Mouse (Mus musculus): Measurements from ENCODE around the gene Atrnl1. TPM values are rescaled to one million over a fixed set of nuclear protein-coding genes. Genes with fewer than 3 reads are reported as not detected.

The Atrnl1 gene
- total RNA-seq, 1 experiment, result 6.7 TPM

DNA sequence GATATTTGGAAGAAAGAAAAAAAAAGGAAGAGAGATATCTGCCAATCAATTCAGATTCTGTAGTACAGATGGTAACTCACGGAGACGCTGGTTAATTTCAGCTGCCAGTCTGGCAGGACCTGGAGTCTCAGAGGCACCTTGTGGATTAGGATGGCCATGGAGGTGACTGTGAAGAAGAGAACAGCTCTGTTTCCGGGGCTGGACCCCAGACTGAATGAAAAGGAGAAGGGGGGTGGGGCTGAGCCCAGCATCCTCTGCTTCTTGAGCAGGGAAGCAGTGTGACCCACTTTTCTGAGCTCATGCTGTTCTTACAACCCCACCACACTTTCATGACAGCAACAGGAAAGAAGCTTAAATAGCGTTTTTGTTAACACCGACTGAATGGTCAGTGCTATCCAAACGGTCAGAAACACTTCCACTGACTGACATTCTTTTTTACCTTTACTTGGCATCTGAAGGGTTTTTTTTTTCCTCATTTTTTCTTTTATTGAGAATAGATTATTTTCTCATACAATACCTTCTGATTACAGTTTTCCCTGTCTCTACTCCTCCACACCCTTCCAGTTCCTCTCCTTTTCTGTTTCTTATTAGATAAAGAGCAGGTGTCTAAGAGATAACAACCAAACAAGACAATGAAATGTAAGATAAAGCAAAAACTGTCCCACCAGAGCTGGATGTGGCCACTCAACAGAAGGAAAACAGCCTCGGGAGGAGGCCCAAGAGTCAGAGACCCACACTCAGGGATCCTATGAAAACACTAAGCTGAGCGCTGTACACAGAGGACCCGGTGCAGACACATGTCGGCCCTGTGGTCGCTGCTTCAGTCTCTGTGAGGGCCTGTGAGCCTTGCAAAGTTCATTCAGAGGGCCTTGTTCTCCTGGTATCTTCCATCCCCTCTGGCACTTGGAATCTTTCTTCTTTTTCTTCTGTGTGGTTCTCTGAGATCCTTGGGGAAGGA, 317.0 kb downstream of the Atrnl1 start:
- TF ChIP-seq MAFK (IDR thresholded peaks at IDR 0.05; ENCODE audit: insufficient read depth, low read depth, low read length) (no peak), ZC3H11A (IDR thresholded peaks at IDR 0.05; ENCODE audit: borderline replicate concordance, low read depth, low read length) (no peak), HCFC1 (IDR thresholded peaks at IDR 0.05; ENCODE audit: borderline replicate concordance, insufficient read depth, low read length) (no peak), CHD2 (IDR thresholded peaks at IDR 0.05; ENCODE audit: low read depth, low read length) (no peak), ZNF384 (IDR thresholded peaks at IDR 0.05; ENCODE audit: low read depth, low read length) (no peak)
- in situ Hi-C loops (cut with MboI; ENCODE audit: low sequenced_read_pairs in 2 of 2, unreplicated experiment in 2 of 2), result no loop called here

DNA sequence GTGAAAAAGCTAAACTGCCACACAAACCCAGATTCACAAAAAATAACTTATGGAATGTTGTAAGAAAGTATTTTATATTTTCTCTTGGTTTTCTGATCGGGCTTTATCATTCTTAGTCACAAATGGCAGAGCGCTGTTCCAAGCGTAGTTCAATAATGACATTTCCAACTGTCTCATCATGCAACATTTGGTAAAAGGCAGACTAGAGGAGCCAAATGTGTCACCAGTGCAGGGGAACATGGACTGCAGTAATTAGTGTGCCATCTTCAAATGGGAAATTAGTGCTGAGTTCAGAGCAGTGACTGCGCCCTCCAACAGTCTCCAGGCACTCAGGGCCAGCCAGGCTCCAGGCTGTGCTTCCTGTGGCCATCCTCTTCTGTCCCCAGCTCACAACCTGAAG, 320.8 kb downstream of the Atrnl1 start:
- Histone ChIP-seq H3K36me3 (ENCODE audit: control insufficient read depth, insufficient read depth, low read length, poor library complexity, severe bottlenecking) (no peaks in the 10 kb centered on the region), H3K4me3 (ENCODE audit: insufficient read depth in 1 of 2, low read depth in 1 of 2, low read length in 2 of 2, poor library complexity in 1 of 2, severe bottlenecking in 1 of 2) (no peak overlapping the region), H3K4me1 (ENCODE audit: control insufficient read depth in 2 of 2, insufficient read depth in 2 of 2, low read length in 2 of 2, poor library complexity in 1 of 2) (no peaks in the 10 kb centered on the region), H3K27ac (ENCODE audit: insufficient read depth, low read depth, low read length, poor library complexity, severe bottlenecking) (no peak overlapping the region), H3K9ac (ENCODE audit: insufficient read depth, low read depth, low read length, poor library complexity, severe bottlenecking) (no peak overlapping the region), H3K9me3 (ENCODE audit: control insufficient read depth, insufficient read depth, low read depth, low read length) (no peaks in the 10 kb centered on the region)
- in situ Hi-C loops (cut with MboI; ENCODE audit: low sequenced_read_pairs in 2 of 2, unreplicated experiment in 2 of 2), result no loop called here
- no peak for DNase-seq (ENCODE audit: low read depth, low spot score)
- no peak for TF ChIP-seq CHD2 (IDR thresholded peaks at IDR 0.05; ENCODE audit: low read depth, low read length)
- no peak for TF ChIP-seq ZC3H11A (IDR thresholded peaks at IDR 0.05; ENCODE audit: borderline replicate concordance, low read depth, low read length)
- TF ChIP-seq ZNF384 (IDR thresholded peaks at IDR 0.05; ENCODE audit: low read depth, low read length), result no peak
- TF ChIP-seq HCFC1 (IDR thresholded peaks at IDR 0.05; ENCODE audit: borderline replicate concordance, insufficient read depth, low read length), result no peak

More for the DNA sequence above, 317.0 kb downstream of the Atrnl1 start:
- H3K36me3 ChIP-seq (ENCODE audit: control insufficient read depth, insufficient read depth, low read length, poor library complexity, severe bottlenecking), result no peaks in the 10 kb centered on the region
- no peak overlapping the region for H3K9ac ChIP-seq (ENCODE audit: insufficient read depth, low read depth, low read length, poor library complexity, severe bottlenecking)
- no peak overlapping the region for H3K27ac ChIP-seq (ENCODE audit: insufficient read depth, low read depth, low read length, poor library complexity, severe bottlenecking)
- no peaks in the 10 kb centered on the region for H3K9me3 ChIP-seq (ENCODE audit: control insufficient read depth, insufficient read depth, low read depth, low read length)
- H3K4me1 ChIP-seq (ENCODE audit: control insufficient read depth in 2 of 2, insufficient read depth in 2 of 2, low read length in 2 of 2, poor library complexity in 1 of 2), result no peaks in the 10 kb centered on the region
- no peak for DNase-seq (ENCODE audit: low read depth, low spot score)
- no peak overlapping the region for H3K4me3 ChIP-seq (ENCODE audit: insufficient read depth in 1 of 2, low read depth in 1 of 2, low read length in 2 of 2, poor library complexity in 1 of 2, severe bottlenecking in 1 of 2)

DNA sequence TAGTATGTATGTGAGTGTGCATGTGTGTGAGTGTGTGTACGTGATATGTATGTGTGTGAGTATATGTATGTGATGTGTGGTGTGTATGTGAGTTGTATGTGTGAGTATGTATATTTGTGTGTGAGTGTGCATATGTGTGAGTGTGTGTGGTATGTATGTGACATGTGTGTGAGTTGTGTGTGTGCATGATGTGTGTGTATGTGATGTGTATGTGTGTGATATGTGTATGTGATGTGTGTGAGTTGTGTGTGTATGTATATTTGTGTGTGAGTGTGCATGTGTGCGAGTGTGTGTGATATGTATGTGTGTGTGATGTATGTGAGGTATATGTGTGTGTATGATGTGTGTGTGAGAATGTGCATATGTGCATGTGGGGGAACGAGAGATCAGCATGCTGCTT, 326.0 kb downstream of the Atrnl1 start:
- in situ Hi-C loops (cut with MboI; ENCODE audit: low sequenced_read_pairs in 2 of 2, unreplicated experiment in 2 of 2), result no loop called here
- Histone ChIP-seq H3K9me3 (ENCODE audit: control insufficient read depth, insufficient read depth, low read depth, low read length) (no peaks in the 10 kb centered on the region), H3K4me3 (ENCODE audit: insufficient read depth in 1 of 2, low read depth in 1 of 2, low read length in 2 of 2, poor library complexity in 1 of 2, severe bottlenecking in 1 of 2) (no peak overlapping the region), H3K36me3 (ENCODE audit: control insufficient read depth, insufficient read depth, low read length, poor library complexity, severe bottlenecking) (no peaks in the 10 kb centered on the region), H3K4me1 (ENCODE audit: control insufficient read depth in 2 of 2, insufficient read depth in 2 of 2, low read length in 2 of 2, poor library complexity in 1 of 2) (no peaks in the 10 kb centered on the region), H3K27ac (ENCODE audit: insufficient read depth, low read depth, low read length, poor library complexity, severe bottlenecking) (no peak overlapping the region), H3K9ac (ENCODE audit: insufficient read depth, low read depth, low read length, poor library complexity, severe bottlenecking) (no peak overlapping the region)
- TF ChIP-seq ZC3H11A (IDR thresholded peaks at IDR 0.05; ENCODE audit: borderline replicate concordance, low read depth, low read length) (no peak), ZNF384 (IDR thresholded peaks at IDR 0.05; ENCODE audit: low read depth, low read length) (no peak), CHD2 (IDR thresholded peaks at IDR 0.05; ENCODE audit: low read depth, low read length) (no peak), HCFC1 (IDR thresholded peaks at IDR 0.05; ENCODE audit: borderline replicate concordance, insufficient read depth, low read length) (no peak)
- no peak for DNase-seq (ENCODE audit: low read depth, low spot score)

DNA sequence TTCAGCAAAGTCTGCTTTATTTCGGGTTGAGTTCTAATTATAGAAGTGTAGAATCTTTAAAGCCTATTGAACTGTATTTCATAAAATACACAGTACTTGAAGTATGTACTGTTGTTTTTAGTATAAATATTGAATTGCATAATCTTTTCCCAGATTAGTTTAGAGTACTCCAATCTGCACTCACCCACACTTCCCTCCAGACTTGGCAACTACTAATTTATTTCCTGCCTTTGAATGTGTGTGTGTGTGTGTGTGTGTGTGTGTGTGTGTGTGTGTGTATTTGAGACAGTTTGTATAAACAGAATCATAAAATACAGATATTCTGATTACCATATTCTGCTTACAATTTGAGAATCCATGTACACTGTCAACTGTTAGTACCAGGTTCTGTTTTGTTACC, 328.3 kb downstream of the Atrnl1 start:
- Histone ChIP-seq H3K36me3 (ENCODE audit: control insufficient read depth, insufficient read depth, low read length, poor library complexity, severe bottlenecking) (no peaks in the 10 kb centered on the region), H3K4me3 (ENCODE audit: insufficient read depth in 1 of 2, low read depth in 1 of 2, low read length in 2 of 2, poor library complexity in 1 of 2, severe bottlenecking in 1 of 2) (no peak overlapping the region), H3K9ac (ENCODE audit: insufficient read depth, low read depth, low read length, poor library complexity, severe bottlenecking) (no peak overlapping the region), H3K27ac (ENCODE audit: insufficient read depth, low read depth, low read length, poor library complexity, severe bottlenecking) (no peak overlapping the region), H3K4me1 (ENCODE audit: control insufficient read depth in 2 of 2, insufficient read depth in 2 of 2, low read length in 2 of 2, poor library complexity in 1 of 2) (no peaks in the 10 kb centered on the region), H3K9me3 (ENCODE audit: control insufficient read depth, insufficient read depth, low read depth, low read length) (no peaks in the 10 kb centered on the region)
- DNase-seq (ENCODE audit: low read depth, low spot score), result no peak
- TF ChIP-seq ZNF384 (IDR thresholded peaks at IDR 0.05; ENCODE audit: low read depth, low read length), result no peak
- no peak for TF ChIP-seq MAFK (IDR thresholded peaks at IDR 0.05; ENCODE audit: insufficient read depth, low read depth, low read length)
- no peak for TF ChIP-seq HCFC1 (IDR thresholded peaks at IDR 0.05; ENCODE audit: borderline replicate concordance, insufficient read depth, low read length)
- no peak for TF ChIP-seq ZC3H11A (IDR thresholded peaks at IDR 0.05; ENCODE audit: borderline replicate concordance, low read depth, low read length)
- TF ChIP-seq CHD2 (IDR thresholded peaks at IDR 0.05; ENCODE audit: low read depth, low read length), result no peak
- in situ Hi-C loops (cut with MboI; ENCODE audit: low sequenced_read_pairs in 2 of 2, unreplicated experiment in 2 of 2), result no loop called here
